Mouse (Mus musculus) testis, adult 10 weeks (tissue): ENCODE data around the gene F11r. TPM values are rescaled to one million over a fixed set of nuclear protein-coding genes. Genes with fewer than 3 reads are reported as not detected.

Experiments
- polyA plus RNA-seq: library from polyadenylated mRNA; stranded (reverse); fragments of 350-450 nt; fragmentation: Illumina TruSeq; extraction: RNeasy Lipid Tissue Mini Kit (QIAGEN cat#74804); gene quantifications from one replicate; pipeline ENCODE4 v1.2.3, GENCODE M21; 2014; ENCODE audit warnings: low read depth, low replicate concordance

The F11r gene
- polyA plus RNA-seq: 12.5 TPM

DNA sequence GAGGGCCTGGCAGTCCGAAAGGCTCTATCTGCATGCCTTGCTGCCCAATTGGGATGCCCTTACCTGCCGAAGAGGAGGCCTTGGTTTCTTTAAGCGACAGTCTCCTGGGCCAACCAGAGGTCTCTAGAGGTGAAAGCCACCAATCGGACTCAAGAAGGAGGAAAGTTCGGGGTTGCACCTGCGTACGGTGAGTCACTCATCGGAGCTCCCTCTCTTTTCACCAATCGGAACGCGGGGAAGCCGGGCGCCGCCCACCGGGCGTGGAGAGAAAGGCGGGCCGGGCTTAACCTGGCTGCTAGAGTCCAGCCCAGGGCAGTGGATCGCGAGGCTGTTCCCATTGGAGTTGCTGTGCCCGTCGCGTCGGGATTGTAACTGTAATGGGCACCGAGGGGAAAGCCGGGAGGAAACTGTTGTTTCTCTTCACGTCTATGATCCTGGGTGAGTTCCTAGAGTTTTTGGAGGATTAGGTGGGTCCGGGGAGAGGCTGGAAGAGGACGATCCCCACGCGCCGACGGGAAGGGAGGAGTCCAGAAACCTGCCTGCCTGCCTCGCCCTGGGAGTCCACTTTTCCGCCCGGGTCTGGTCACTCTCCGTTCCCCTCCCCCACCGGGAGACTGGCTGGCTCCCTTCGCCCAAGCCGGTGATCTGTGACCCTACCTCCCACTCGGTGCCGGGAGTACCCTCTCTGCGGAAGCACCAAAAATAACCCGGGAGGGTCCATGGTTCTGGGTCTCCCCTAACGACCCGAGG, at the start of gene F11r:
TSS of gene F11r (plus strand) at position 272 of the 750 bp plus-strand sequence.

GRCm38 (mm10) chr1:171388376-171389102, 48.8 kb upstream of the F11r start, which contains the start of gene Arhgap30:
Gene Arhgap30, plus strand, starts transcription at chr1:171388954.

GRCm38 (mm10) chr1:171410947-171411484, 26.3 kb upstream of the F11r start, which contains the start of gene Usf1:
Gene Usf1, plus strand, starts transcription at chr1:171411313.

DNA sequence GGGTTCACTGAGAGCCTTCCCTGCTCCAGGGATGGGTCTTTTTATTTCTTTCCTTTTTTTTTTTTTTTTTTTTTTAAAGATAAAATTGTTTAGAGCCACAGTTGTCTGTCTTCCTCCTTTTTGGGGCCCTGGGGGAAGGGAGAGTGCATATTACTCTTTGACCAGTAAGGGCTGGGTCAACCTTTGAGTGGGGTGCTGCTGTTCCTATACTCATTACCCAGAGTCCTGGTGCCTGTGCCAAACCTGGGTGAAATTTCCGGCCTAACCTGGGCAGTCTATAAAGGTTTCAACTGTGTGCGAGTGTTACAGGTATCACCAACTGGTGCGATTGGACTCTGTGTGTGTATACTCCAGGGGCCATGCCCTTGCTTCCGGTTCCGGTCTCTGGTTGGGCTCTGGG, 18.7 kb upstream of the F11r start, which contains the start of gene Tstd1:
TSS of gene Tstd1 (plus strand) at position 213 of the 400 bp plus-strand sequence.

DNA sequence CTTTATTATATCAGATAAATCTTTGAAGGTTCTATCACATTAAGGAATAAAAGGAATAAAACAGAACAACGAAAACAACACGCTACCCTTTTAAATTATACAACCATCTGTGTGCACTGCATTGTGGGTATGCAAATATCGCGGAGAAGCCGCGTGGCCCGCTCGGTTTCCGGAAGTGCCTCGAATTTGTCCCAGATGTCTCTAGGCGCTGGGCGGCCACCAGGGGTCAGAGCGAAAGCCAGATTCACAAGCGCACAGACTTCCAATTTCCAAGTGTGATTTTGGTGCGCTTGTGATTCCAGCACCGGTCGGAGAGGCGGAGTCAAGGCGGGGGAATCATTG, 65.9 kb downstream of the F11r start, which contains the start of gene Alyref2:
TSS of gene Alyref2 (plus strand) at position 229 of the 342 bp plus-strand sequence.

Other genes with a start within 250 kb of the F11r start
- 3.0 TPM for gene Pcp4l1, start 241.3 kb upstream of the F11r start, polyA plus RNA-seq
- not detected for gene Nr1i3, start 223.6 kb upstream of the F11r start, polyA plus RNA-seq
- gene Tomm40l, start 215.0 kb upstream of the F11r start, polyA plus RNA-seq: 1.5 TPM
- 1.5 TPM for gene Apoa2, start 212.5 kb upstream of the F11r start, polyA plus RNA-seq
- 7.2 TPM for gene Fcer1g, start 203.2 kb upstream of the F11r start, polyA plus RNA-seq
- gene Adamts4, start 187.1 kb upstream of the F11r start, polyA plus RNA-seq: 0.15 TPM
- 30.8 TPM for gene Ndufs2, start 186.1 kb upstream of the F11r start, polyA plus RNA-seq
- gene B4galt3, start 167.2 kb upstream of the F11r start, polyA plus RNA-seq: 3.2 TPM
- gene Ppox, start 156.3 kb upstream of the F11r start, polyA plus RNA-seq: 0.87 TPM
- 16.5 TPM for gene Usp21, start 149.5 kb upstream of the F11r start, polyA plus RNA-seq
- gene Ufc1, start 142.5 kb upstream of the F11r start, polyA plus RNA-seq: 38.4 TPM
- gene Dedd, start 108.4 kb upstream of the F11r start, polyA plus RNA-seq: 31.5 TPM
- gene Nit1, start 91.9 kb upstream of the F11r start, polyA plus RNA-seq: 30.3 TPM
- 9.8 TPM for gene Pfdn2, start 91.9 kb upstream of the F11r start, polyA plus RNA-seq
- gene Klhdc9, start 76.7 kb upstream of the F11r start, polyA plus RNA-seq: 0.91 TPM
- 0.74 TPM for gene Nectin4, start 67.4 kb upstream of the F11r start, polyA plus RNA-seq
- 10.2 TPM for gene Arhgap30, start 48.6 kb upstream of the F11r start, polyA plus RNA-seq
- gene Usf1, start 26.2 kb upstream of the F11r start, polyA plus RNA-seq: 1.4 TPM
- not detected for gene Tstd1, start 18.7 kb upstream of the F11r start, polyA plus RNA-seq
- gene Alyref2, start 65.9 kb downstream of the F11r start, polyA plus RNA-seq: 0.49 TPM
- gene Itln1, start 97.8 kb downstream of the F11r start, polyA plus RNA-seq: not detected
- 0.52 TPM for gene Cd244a, start 121.7 kb downstream of the F11r start, polyA plus RNA-seq
- 2.9 TPM for gene Ly9, start 169.9 kb downstream of the F11r start, polyA plus RNA-seq
- gene Slamf7, start 215.5 kb downstream of the F11r start, polyA plus RNA-seq: 47.5 TPM
- 3.7 TPM for gene Cd48, start 244.5 kb downstream of the F11r start, polyA plus RNA-seq